Mouse (Mus musculus) MEL (cell line): ENCODE data around the gene Ccdc97.
A peak's percentile ranks its signal among the peaks of the same experiment; 100 is the strongest.

Experiments used
- CHD1 ChIP-seq: IDR thresholded peaks from 2 replicates; pipeline ENCODE4 v1.6.1; 2012; ENCODE audit warnings: low read depth, mild to moderate bottlenecking, inconsistent platforms, low read length, improper control_type of control experiment
- CHD2 ChIP-seq: IDR thresholded peaks from 2 replicates; pipeline ENCODE4 v1.6.1; 2011; ENCODE audit warnings: low read length, improper control_type of control experiment
- CTCF ChIP-seq, 3 experiments: IDR thresholded peaks in 2 of 3; conservative IDR thresholded peaks in 1 of 3; 2 replicates each; pipeline ENCODE4 v1.5.1; 2011 to 2012; ENCODE audit warnings: low read length in 3 of 3, low read depth in 2 of 3, mild to moderate bottlenecking in 2 of 3, improper control_type of control experiment in 1 of 3, inconsistent platforms in 1 of 3, mixed read lengths in 1 of 3, moderate library complexity in 1 of 3; ENCODE audit not compliant: control insufficient read depth in 1 of 3, insufficient read depth in 1 of 3, poor library complexity in 1 of 3, severe bottlenecking in 1 of 3
- POLR2A ChIP-seq, 2 experiments: IDR thresholded peaks; 2 replicates each; pipeline ENCODE4 v1.6.1; 2011 to 2012; ENCODE audit warnings: low read length in 2 of 2, mild to moderate bottlenecking in 2 of 2, control low read depth in 1 of 2, improper control_type of control experiment in 1 of 2, low read depth in 1 of 2, moderate library complexity in 1 of 2; ENCODE audit not compliant: control insufficient read depth in 1 of 2, insufficient read depth in 1 of 2, poor library complexity in 1 of 2
- POLR2AphosphoS5 ChIP-seq: IDR thresholded peaks from 2 replicates; pipeline ENCODE4 v1.6.1; 2012; ENCODE audit warnings: low read depth, borderline replicate concordance, mild to moderate bottlenecking, inconsistent platforms, low read length, moderate library complexity, mixed read lengths
- RAD21 ChIP-seq: IDR thresholded peaks from 2 replicates; pipeline ENCODE4 v1.6.1; 2011; ENCODE audit warnings: mild to moderate bottlenecking, low read depth, low read length, improper control_type of control experiment
- TCF12 ChIP-seq: IDR thresholded peaks from 2 replicates; pipeline ENCODE4 v1.6.1; 2014; ENCODE audit warnings: low read depth, mild to moderate bottlenecking, inconsistent platforms, low read length, improper control_type of control experiment, moderate library complexity

DNA sequence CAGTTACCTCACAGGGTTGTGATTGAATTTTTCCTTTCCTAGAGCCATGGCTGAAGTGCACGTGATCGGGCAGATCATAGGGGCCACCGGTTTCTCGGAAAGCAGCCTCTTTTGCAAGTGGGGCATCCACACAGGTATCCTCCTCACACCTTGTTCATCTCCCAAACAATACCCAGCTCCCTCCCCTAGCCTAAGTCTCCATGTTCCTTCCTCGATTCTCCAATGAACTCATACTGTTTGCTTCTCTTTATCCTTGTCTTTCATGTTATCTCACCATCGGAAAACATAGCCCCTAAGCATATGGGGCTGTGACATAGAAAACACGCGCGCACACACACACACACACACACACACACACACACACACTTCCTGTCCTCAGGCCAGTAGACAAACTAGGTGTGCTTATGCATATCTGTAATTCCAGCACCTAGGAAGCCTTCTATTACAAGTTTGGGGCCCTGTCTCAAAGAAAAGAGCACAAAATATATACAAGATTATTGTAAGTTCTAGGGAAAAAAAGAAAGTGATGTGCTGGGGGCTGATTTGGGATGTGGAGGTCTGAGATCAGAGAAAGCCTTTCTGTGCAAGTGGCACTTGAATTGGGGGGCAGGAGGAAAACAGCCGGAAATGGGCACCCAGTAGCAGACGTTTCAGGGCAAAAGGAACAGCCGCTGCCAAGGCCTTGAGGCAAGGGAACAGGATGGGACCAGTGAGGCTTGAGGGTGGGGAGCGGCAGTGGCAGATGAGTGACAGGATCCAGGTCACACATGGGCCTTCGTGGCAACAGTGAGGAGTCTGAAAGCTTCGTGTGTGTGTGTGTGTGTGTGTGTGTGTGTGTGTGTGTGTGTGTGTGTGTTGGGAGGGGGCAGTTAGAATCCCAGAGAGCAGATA, 37.3 kb downstream of the Ccdc97 start:
- TF ChIP-seq POLR2A (IDR thresholded peaks at IDR 0.05; ENCODE audit: control insufficient read depth in 1 of 2, insufficient read depth in 1 of 2, low read depth in 1 of 2, low read length in 2 of 2, poor library complexity in 1 of 2) (0 out of 4 replicates have a peak, but pooled peaks of 1 of the 2 experiments have one; percentile 43), CTCF (IDR thresholded peaks at IDR 0.05 in 2 of 3, conservative IDR thresholded peaks at IDR 0.05 in 1 of 3; ENCODE audit: control insufficient read depth in 1 of 3, insufficient read depth in 1 of 3, low read depth in 2 of 3, low read length in 3 of 3, poor library complexity in 1 of 3, severe bottlenecking in 1 of 3) (no peak), POLR2AphosphoS5 (no peak), TCF12 (no peak), CHD2 (no peak), RAD21 (no peak), CHD1 (no peak)
